38 mouse cellular contexts compared by ENCODE assay signal in genomic region chr19:39815991-39816390, GRCm38 (mm10). TPM values are rescaled to one million over a fixed set of nuclear protein-coding genes. Genes with fewer than 3 reads are reported as not detected.
"Had no signal": no experiment of that assay in that cellular context is flagged by ENCODE, and none has a peak within 500 bp of the region (broad histone marks: within the 10 kb centered on the region; RNA-seq: fewer than 3 reads in every experiment).

No protein-coding gene starts in this region.

RNA-seq across cellular contexts. Expression of gene Cyp2c40, which starts 3.4 kb away (rescaled TPM):
- total RNA-seq: heart, postnatal 10 days; heart, postnatal 14 days; heart, postnatal 25 days; heart, postnatal 36 days; heart, postnatal 4 days; hematopoietic stem cell, adult 5-6 weeks; hindbrain, postnatal 0 days; layer of hippocampus, adult 18-20 months; layer of hippocampus, adult 2 months; layer of hippocampus, adult 8-10 months; layer of hippocampus, postnatal 10 days; layer of hippocampus, postnatal 14 days; layer of hippocampus, postnatal 25 days; layer of hippocampus, postnatal 36 days; left cerebral cortex, adult 18-20 months; left cerebral cortex, adult 2 months; left cerebral cortex, adult 8-10 months had no signal
- polyA plus RNA-seq: heart, embryonic 12.5 days; heart, embryonic 13.5 days; heart, embryonic 14.5 days; heart, embryonic 15.5 days; heart, embryonic 16.5 days; heart, postnatal 0 days; hindbrain, embryonic 10.5 days; hindbrain, embryonic 11.5 days; hindbrain, embryonic 12.5 days; hindbrain, embryonic 13.5 days; hindbrain, embryonic 14.5 days; hindbrain, embryonic 15.5 days; hindbrain, embryonic 16.5 days; hindbrain, postnatal 0 days; inflammation-experienced regulatory T-cells, adult 6 months; intestine, embryonic 14.5 days; intestine, embryonic 15.5 days; kidney, adult 2 months; kidney, embryonic 14.5 days; kidney, embryonic 15.5 days; kidney, embryonic 16.5 days; kidney, postnatal 0 days had no signal
